Mouse (Mus musculus): ENCODE results near the gene Gm14444. TPM values are rescaled to one million over a fixed set of nuclear protein-coding genes. Genes with fewer than 3 reads are reported as not detected.
"Not testable (repeated sequence)": the region's sequence is repeated elsewhere in the genome, so short reads cannot be mapped to it uniquely, and the experiment has no call there.

The Gm14444 gene
- not detected in 2 replicates for polyA plus RNA-seq (2016; fragmentation: Nextera tagmentation; extraction: Ambion mirVana)

DNA sequence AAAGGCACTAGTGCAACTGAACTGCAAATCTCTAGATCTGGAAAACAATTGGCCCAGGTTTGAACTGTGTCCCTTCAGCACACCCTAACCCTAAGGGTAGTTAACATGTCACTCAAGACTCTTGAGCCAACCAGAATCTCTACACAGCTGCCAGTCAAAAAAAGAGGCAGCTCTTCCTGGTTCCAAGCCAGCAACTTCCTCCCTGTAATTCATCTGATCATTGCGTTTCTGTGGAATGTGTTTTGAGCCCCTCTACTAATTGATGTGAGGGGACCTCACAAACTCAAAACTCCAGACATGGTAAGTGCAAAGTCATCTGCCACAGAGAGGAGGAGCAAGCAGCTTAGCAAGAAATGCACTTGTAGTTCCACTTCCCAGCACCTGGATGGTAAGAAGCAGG is at the start of gene Gm14444:
Gene Gm14444, plus strand, starts transcription at position 220 of the 400 bp plus-strand sequence.
- not testable (repeated sequence) for H3K4me3 ChIP-seq; H3K27ac ChIP-seq (ENCODE audit: poor library complexity, severe bottlenecking); H3K36me3 ChIP-seq; H3K4me1 ChIP-seq (replicated peaks); H3K4me2 ChIP-seq; H3K9me3 ChIP-seq (replicated peaks); H3K27me3 ChIP-seq (replicated peaks); ATAC-seq (ENCODE audit: insufficient number of reproducible peaks, low FRiP score); H3K9ac ChIP-seq
- 58% methylated on average over 1 of the region's 1 CpGs for WGBS

DNA sequence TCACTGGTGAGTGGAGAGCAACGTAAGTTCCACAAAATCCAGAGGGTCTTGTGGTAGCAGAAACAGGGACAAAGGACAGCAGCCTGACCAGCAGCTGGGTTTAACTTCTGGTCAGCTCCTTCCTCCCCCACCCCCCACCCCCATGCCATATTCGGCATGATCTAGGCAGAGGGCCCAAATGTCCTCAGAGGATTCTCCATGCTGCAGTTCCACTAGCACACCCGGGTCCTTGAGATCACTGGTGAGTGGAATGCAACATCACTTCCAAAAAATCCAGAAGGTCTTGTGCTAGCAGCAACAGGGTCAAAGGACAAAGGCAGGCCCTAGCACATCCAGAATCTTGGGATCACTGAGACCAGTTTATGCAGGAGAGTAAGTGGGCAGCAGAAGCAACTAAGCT is 44.6 kb upstream of the Gm14444 start:
- H3K27ac ChIP-seq (ENCODE audit: poor library complexity, severe bottlenecking); H3K36me3 ChIP-seq; H3K9ac ChIP-seq; ATAC-seq (ENCODE audit: insufficient number of reproducible peaks, low FRiP score); H3K4me2 ChIP-seq; H3K9me3 ChIP-seq (replicated peaks); H3K4me3 ChIP-seq; H3K27me3 ChIP-seq (replicated peaks); H3K4me1 ChIP-seq (replicated peaks): not testable (repeated sequence)
- 65% methylated on average over 3 of the region's 3 CpGs for WGBS

DNA sequence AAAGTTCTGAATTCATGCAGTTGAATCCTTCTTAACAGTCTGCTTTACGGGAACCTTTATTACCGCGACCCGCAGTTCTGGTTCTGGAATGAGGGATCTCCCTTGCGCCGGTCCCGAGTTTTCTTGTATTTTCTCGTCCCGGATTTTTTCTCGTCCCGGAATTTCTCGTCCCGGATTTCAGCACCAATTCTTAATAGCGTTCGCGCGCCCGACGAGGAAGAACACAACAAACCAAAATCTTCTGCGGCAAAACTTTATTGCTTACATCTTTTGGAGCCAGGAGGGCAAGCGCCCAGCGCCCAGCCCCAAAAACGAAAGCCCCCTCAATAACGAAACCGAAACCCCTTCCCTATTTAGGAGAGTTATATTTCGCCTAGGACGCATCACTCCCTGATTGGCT is 34.2 kb downstream of the Gm14444 start:
- 93% methylated on average over 27 of the region's 27 CpGs for WGBS
- H3K27me3 ChIP-seq (replicated peaks); H3K36me3 ChIP-seq; H3K27ac ChIP-seq (ENCODE audit: poor library complexity, severe bottlenecking); H3K9ac ChIP-seq; H3K4me1 ChIP-seq (replicated peaks); H3K4me2 ChIP-seq; H3K9me3 ChIP-seq (replicated peaks); ATAC-seq (ENCODE audit: insufficient number of reproducible peaks, low FRiP score); H3K4me3 ChIP-seq: not testable (repeated sequence)

DNA sequence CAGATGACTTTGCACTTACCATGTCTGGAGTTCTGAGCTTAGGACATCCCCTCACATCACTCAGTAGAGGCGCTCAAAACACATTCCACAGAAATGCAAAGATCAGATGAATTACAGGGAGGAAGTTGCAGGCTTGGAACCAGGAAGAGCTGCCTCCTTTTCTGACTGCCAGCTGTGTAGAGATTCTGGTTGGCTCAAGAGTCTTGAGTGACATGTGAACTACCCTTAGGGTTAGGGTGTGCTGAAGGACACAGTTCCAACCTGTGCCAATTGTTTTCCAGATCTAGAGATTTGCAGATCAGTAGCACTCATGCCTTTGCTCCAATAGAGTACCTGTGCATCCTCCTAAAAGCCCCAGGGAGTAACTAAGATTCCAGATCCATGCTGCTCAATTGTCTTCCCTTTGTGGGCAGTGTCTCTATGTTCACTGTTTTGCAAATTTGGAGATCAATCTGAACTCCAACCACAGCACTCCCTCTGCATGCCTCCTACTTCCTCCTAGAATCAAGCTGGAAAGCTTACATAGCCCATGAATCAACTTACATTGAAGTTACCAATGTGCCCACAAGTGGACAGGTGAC is 57.7 kb downstream of the Gm14444 start, which contains the start of gene Gm14393:
Gene Gm14393, minus strand, starts transcription at position 101 of the 581 bp plus-strand sequence.
- not testable (repeated sequence) for H3K27ac ChIP-seq (ENCODE audit: poor library complexity, severe bottlenecking); ATAC-seq (ENCODE audit: insufficient number of reproducible peaks, low FRiP score); H3K4me2 ChIP-seq; H3K9ac ChIP-seq; H3K9me3 ChIP-seq (replicated peaks); H3K4me3 ChIP-seq; H3K36me3 ChIP-seq; H3K4me1 ChIP-seq (replicated peaks); H3K27me3 ChIP-seq (replicated peaks)
- 70% methylated on average over 1 of the region's 1 CpGs for WGBS

Other genes starting within 250 kb of the Gm14444 start
- gene Edn3, start 249.6 kb upstream of the Gm14444 start, polyA plus RNA-seq (2016; fragmentation: Nextera tagmentation; extraction: Ambion mirVana), result 0.23 and 0.54 TPM in 2 replicates
- 0.86 and 0.99 TPM in 2 replicates for gene Gm14393, start 57.5 kb downstream of the Gm14444 start, polyA plus RNA-seq (2016; fragmentation: Nextera tagmentation; extraction: Ambion mirVana)
- gene Gm14399, start 131.8 kb downstream of the Gm14444 start, polyA plus RNA-seq (2016; fragmentation: Nextera tagmentation; extraction: Ambion mirVana), result 4.8 and 6.7 TPM in 2 replicates
- gene Gm14443, start 165.6 kb downstream of the Gm14444 start, polyA plus RNA-seq (2016; fragmentation: Nextera tagmentation; extraction: Ambion mirVana), result 0.30 and 0.31 TPM in 2 replicates
- 3.5 and 5.0 TPM in 2 replicates for gene Gm14391, start 196.7 kb downstream of the Gm14444 start, polyA plus RNA-seq (2016; fragmentation: Nextera tagmentation; extraction: Ambion mirVana)